Mouse (Mus musculus) cerebellum, adult 2 months (tissue): ENCODE results near the gene Sh3glb2.

Experiments
- CTCF ChIP-seq: fragments of 200-500 bp; IDR thresholded peaks from 2 replicates; pipeline ENCODE4 v1.5.1; 2011; ENCODE audit warnings: low read depth, mild to moderate bottlenecking, control low read depth, low read length, moderate library complexity, borderline replicate concordance; ENCODE audit not compliant: insufficient read depth
- POLR2A ChIP-seq: fragments of 200-500 bp; IDR thresholded peaks from 2 replicates; pipeline ENCODE4 v1.6.1; 2011; ENCODE audit warnings: low read length, control low read depth, borderline replicate concordance; ENCODE audit not compliant: insufficient read depth

DNA sequence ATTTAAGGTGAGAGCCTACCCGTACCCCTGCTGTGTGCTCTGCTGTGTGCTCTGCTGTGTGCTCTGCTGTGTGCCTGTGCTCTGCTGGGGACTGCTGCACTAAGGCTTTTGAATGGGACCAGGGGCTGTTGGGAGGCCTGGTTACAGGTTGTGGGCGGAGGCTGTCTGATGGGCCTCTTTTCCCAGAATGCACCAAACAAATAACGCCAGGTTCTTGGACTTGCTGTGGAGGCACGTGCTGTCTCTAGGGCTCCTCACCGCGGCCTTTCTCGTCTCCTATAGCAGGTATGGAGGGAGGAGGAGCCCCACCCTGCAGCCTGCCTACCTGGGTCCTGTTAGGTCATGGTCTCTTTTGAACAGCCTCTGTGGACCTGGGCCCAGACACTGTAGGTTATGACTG is 37.1 kb upstream of the Sh3glb2 start:
- no peak for TF ChIP-seq POLR2A
- no peak for TF ChIP-seq CTCF
